Mouse (Mus musculus) brain, embryonic 14.5 days (tissue): ENCODE measurements around the gene Dync1i2. TPM values are rescaled to one million over a fixed set of nuclear protein-coding genes. Genes with fewer than 3 reads are reported as not detected.

Source experiments
- DNase-seq: peaks from one replicate; pipeline ENCODE4 v3.0.0-alpha.2; 2011; ENCODE audit warnings: low read depth
- CTCF ChIP-seq: fragments of 200-500 bp; IDR thresholded peaks from 2 replicates; pipeline ENCODE4 v1.5.1; 2012; ENCODE audit warnings: inconsistent platforms, mild to moderate bottlenecking, moderate library complexity, borderline replicate concordance; ENCODE audit not compliant: insufficient read depth, insufficient read length; ENCODE audit errors: extremely low read depth
- POLR2A ChIP-seq: fragments of 200-500 bp; IDR thresholded peaks from 2 replicates; pipeline ENCODE4 v1.6.1; 2012; ENCODE audit warnings: mild to moderate bottlenecking, inconsistent platforms, borderline replicate concordance; ENCODE audit not compliant: poor library complexity, insufficient read depth, insufficient read length, severe bottlenecking; ENCODE audit errors: extremely low read depth
- polyA plus RNA-seq: library from polyadenylated mRNA; depleted of rRNA; stranded (reverse); fragments of >200 nt; gene quantifications from 2 replicates; pipeline ENCODE4 v1.2.3, GENCODE M21; 2012

Gene Dync1i2
- polyA plus RNA-seq, 1 experiment = 233 TPM

GRCm38 (mm10) chr2:71246096-71246495 is 34.6 kb downstream of the Dync1i2 start:
- no peak for TF ChIP-seq CTCF
- peak; percentile 50 for DNase-seq

GRCm38 (mm10) chr2:71248071-71248470 is 36.6 kb downstream of the Dync1i2 start:
- DNase-seq = no peak
- no peak for TF ChIP-seq POLR2A
- TF ChIP-seq CTCF = no peak

- TF ChIP-seq POLR2A (no peak), CTCF (peak; percentile 53; the same call in 1 of the 2 replicates)
- DNase-seq = peak; percentile 67
Measured at GRCm38 (mm10) chr2:71250841-71251240, 39.3 kb downstream of the Dync1i2 start.

GRCm38 (mm10) chr2:71254836-71255235 is 43.3 kb downstream of the Dync1i2 start:
- TF ChIP-seq CTCF = no peak
- no peak for TF ChIP-seq POLR2A
- DNase-seq = no peak

GRCm38 (mm10) chr2:71256581-71256980 is 45.1 kb downstream of the Dync1i2 start:
- TF ChIP-seq CTCF = no peak
- TF ChIP-seq POLR2A = no peak
- DNase-seq = no peak

- no peak for DNase-seq
- TF ChIP-seq POLR2A = no peak
- no peak for TF ChIP-seq CTCF
Measured at GRCm38 (mm10) chr2:71264585-71264984, 53.1 kb downstream of the Dync1i2 start.

GRCm38 (mm10) chr2:71268691-71269090 is 57.2 kb downstream of the Dync1i2 start:
- TF ChIP-seq CTCF (no peak), POLR2A (no peak)

GRCm38 (mm10) chr2:71269332-71269731 is 57.8 kb downstream of the Dync1i2 start:
- no peak for DNase-seq
- no peak for TF ChIP-seq POLR2A
- no peak for TF ChIP-seq CTCF

More at GRCm38 (mm10) chr2:71268691-71269090, 57.2 kb downstream of the Dync1i2 start:
- no peak for DNase-seq

GRCm38 (mm10) chr2:71270085-71270484 is 58.6 kb downstream of the Dync1i2 start:
- DNase-seq = no peak
- no peak for TF ChIP-seq POLR2A
- TF ChIP-seq CTCF = no peak

- TF ChIP-seq CTCF (no peak), POLR2A (no peak)
- no peak for DNase-seq
Measured at GRCm38 (mm10) chr2:71273955-71274679, 62.6 kb downstream of the Dync1i2 start.

- TF ChIP-seq CTCF = no peak
- no peak for DNase-seq
Measured at GRCm38 (mm10) chr2:71275734-71276133, 64.2 kb downstream of the Dync1i2 start.

- peak; percentile 74 for DNase-seq
- TF ChIP-seq POLR2A (no peak), CTCF (no peak)
Measured at GRCm38 (mm10) chr2:71278791-71279775, 67.6 kb downstream of the Dync1i2 start.

- TF ChIP-seq POLR2A = no peak
- no peak for TF ChIP-seq CTCF
- DNase-seq = no peak
Measured at GRCm38 (mm10) chr2:71281981-71282380, 70.5 kb downstream of the Dync1i2 start.

GRCm38 (mm10) chr2:71290107-71290775 is 78.7 kb downstream of the Dync1i2 start:
- TF ChIP-seq CTCF (no peak), POLR2A (no peak)
- peak; percentile 84 for DNase-seq

- DNase-seq = no peak
- TF ChIP-seq POLR2A (no peak), CTCF (no peak)
Measured at GRCm38 (mm10) chr2:71291566-71291965, 80.1 kb downstream of the Dync1i2 start.
